Mouse (Mus musculus): ENCODE data around the gene Smim7.

Gene Smim7

DNA sequence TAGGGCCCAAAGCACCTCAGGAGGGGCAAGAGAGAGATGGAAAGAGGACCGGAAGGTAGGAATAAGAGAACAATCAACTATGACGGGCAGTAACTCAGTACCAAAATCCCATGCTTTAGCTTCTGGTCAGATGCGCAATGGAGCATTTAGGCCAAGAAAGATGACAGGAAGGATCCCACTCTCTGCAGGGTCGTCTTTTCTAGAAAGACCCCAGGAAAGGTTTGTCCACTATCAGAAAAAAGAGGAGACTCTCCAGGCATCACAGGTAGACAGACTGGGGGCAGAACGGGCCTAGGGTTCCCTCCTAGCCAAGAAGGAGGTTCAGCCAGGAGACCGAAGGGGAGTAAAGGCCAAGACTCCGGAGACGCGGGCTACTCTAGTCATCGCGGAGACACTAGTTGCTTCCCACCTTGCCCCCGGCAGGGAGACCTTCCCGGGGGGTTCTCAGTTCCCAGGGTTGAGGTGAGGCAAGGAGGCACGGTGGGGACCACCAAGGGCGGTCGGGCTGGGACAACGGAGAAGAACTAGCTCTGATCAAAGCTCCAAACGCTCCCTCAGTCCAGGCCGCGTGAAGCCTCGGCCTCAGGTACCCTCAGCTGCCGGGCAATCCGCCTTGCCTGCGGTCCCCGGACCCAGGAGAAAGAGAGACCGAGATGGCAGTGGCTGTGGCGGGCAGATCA is 23.6 kb downstream of the Smim7 start:
- DNase-seq: no peak

DNA sequence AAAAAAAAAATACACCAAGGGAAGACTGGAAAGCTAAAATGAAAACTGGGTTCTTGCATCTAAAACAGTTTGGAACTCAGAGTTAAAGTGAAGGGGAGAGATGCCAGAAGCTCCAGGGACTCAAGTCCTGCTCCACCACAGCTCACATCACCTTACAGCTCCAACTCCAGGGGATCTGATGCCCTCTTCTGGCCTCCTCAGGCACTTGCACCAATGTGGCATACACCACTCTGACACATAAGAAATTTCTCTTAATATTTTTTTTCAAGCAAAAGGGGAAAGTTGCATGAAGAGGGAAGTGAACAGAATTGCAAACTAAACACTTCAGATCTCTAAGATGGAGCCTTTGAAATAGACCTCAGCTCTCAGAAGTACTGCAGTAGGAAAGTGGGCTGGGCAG is 31.7 kb downstream of the Smim7 start:
- no peak for DNase-seq

DNA sequence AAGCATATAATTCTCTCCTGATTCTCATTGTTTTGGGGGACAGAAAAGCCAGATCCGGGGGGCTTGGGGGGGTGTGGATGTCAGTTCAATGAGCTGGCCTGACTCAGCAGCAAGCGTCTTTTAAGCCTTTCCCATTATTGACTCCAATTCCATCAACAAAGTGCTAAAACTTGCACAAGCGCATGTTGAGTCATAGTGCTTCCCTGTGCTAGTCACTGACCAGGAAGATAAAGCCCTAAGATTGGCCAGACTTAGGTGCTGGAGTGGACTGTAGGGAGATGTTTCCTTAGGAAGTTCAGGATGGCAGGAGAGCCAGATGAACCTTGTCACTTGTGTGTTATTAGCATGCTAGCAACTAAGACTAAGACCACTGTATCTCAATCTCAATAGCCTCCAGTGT is 36.0 kb downstream of the Smim7 start:
- DNase-seq: no peak

DNA sequence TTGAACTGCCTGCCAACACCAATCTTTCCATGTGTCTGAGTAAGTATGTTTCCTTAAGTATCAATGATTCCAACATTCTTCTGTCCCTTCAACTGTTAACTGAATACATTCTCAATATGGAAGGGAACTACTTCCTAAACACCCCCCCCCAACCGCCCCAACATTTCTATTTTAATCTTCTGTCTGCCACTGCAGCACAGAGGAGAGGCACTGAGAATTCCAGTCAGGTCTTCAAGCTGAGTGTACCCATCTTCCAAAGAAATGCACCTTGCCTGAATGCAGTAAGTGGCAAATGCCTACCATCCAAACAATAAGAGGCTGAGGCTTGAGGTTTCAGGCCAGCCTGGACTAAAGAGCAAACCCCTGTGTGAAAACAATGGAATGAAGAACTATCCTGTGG is 38.8 kb downstream of the Smim7 start:
- no peak for DNase-seq

DNA sequence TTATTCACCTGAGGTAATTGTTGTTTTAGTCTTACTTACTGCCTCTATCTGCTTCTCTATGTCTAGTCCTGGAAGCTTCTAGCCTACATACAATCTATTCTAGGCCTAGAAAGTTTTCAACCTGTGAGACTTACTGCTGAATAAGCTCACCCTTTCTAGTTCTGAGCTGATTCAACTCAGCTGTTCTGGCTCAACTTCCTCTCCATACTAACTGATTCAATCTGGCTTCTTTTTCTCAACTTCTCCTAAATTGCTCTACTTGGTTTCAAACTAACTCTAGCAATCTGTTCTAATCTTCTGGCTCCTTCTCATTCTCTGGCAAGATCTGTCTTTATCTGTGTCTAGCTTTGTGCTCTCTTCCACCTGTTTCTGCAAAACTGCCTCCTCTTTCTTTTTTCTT is 49.0 kb downstream of the Smim7 start:
- DNase-seq: no peak

DNA sequence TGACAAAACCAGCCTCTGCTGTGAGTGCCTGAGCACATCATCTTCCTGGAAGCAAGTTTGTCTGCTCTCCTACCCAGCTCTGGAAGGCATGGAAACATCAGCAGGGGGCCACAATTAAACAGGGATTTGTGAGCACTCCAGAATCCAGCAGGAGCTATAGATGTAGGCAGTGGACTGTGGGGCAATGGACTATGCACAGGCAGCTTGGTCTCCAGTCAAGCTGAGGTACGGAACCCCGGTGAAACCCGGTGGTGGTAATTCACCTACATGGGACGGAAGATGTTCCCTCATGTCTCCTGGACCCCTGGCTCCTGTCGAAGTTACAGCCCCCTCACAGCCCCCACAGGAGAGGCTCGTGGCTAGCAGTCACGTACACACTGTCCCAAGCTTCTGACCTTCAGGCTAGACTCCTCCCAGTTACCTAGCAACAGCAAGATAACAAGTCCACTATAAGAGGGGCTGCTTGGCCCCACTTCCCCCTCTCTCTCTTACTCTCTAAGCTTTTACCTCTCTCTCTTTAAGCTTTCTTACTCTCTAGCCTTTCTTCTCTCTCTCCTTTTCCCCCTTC is 53.4 kb downstream of the Smim7 start:
- DNase-seq: no peak
